Mouse (Mus musculus) ES-Bruce4 (cell line): Measurements from ENCODE around the gene Arhgef11.

ENCODE experiments used
- CTCF ChIP-seq: IDR thresholded peaks from one replicate; pipeline ENCODE4 v1.8.1; 2011; ENCODE audit warnings: low read depth, low read length
- EP300 ChIP-seq: IDR thresholded peaks from 2 replicates; pipeline ENCODE4 v1.6.1; 2011; ENCODE audit warnings: low read depth, low read length; ENCODE audit not compliant: insufficient read depth
- POLR2A ChIP-seq: IDR thresholded peaks from one replicate; pipeline ENCODE4 v1.8.1; 2011; ENCODE audit warnings: low read length; ENCODE audit not compliant: insufficient read depth

DNA sequence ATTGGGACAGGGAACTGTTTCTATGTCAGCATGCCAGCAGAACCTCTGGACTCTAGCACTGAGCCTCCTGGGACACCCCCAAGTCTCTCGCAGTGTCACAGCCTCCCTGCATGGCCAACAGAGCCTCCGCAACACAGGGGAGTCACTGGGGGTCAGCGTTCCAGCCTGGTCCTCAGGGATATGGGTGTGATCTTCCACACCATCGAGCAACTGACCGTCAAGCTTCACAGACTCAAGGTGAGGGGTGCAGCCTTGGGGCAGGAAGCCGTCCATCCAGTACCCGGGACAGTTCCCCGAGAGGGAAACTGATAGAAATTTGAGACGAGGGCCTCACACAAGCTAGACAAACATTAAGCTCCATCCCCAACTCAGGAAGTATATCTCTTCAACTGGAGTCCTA is 118.0 kb downstream of the Arhgef11 start:
- TF ChIP-seq EP300, result no peak
- TF ChIP-seq CTCF, result no peak
- no peak for TF ChIP-seq POLR2A
